Mouse (Mus musculus): ENCODE results near the gene Gria1. TPM values are rescaled to one million over a fixed set of nuclear protein-coding genes. Genes with fewer than 3 reads are reported as not detected.

Gene Gria1
- total and polyA plus RNA-seq, 2 experiments: 0.83 TPM; not detected in 1

DNA sequence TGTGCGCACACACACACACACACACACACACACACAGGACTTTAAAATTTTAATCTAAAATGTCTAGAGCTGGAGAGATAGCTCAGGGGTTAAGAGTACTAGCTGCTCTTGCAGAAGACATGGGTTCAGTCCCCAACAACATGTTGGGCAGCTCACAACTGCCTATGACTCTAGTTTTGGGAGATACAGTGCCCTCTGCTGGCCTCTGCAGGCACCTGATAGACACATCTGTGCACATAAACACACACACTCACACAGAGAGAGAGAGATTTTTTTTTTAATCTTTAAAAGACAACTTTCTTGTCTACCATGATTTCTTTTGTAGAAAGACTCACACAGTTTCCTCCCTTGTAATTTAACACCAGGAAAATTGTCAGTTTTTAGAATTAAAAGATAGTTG is 292.4 kb downstream of the Gria1 start:
- no peak for TF ChIP-seq CTCF (IDR thresholded peaks at IDR 0.05; ENCODE audit: low read depth, low read length)
- no peak for TF ChIP-seq POLR2A (IDR thresholded peaks at IDR 0.05; ENCODE audit: extremely low read depth, insufficient read depth, low read length)
- 91% methylated on average over 1 of the region's 1 CpGs for WGBS
- no peaks in the 10 kb centered on the region for H3K36me3 ChIP-seq (ENCODE audit: control insufficient read depth, insufficient read depth, low read length)
- no peak overlapping the region for H3K27ac ChIP-seq (replicated peaks; ENCODE audit: insufficient read depth, low read depth, low read length)
- no peaks in the 10 kb centered on the region for H3K27me3 ChIP-seq (ENCODE audit: control insufficient read depth, insufficient read depth, low read length)
- H3K9ac ChIP-seq (ENCODE audit: low read depth, low read length): no peak overlapping the region
- H3K4me3 ChIP-seq (ENCODE audit: insufficient read depth, low read depth, low read length): no peak overlapping the region
- H3K79me2 ChIP-seq (ENCODE audit: control insufficient read depth, insufficient read depth, low read length): no peaks in the 10 kb centered on the region
- no peak for DNase-seq (ENCODE audit: extremely low read depth, low read depth, low spot score)
- H3K4me1 ChIP-seq (ENCODE audit: control insufficient read depth, insufficient read depth, low read length): no peaks in the 10 kb centered on the region

DNA sequence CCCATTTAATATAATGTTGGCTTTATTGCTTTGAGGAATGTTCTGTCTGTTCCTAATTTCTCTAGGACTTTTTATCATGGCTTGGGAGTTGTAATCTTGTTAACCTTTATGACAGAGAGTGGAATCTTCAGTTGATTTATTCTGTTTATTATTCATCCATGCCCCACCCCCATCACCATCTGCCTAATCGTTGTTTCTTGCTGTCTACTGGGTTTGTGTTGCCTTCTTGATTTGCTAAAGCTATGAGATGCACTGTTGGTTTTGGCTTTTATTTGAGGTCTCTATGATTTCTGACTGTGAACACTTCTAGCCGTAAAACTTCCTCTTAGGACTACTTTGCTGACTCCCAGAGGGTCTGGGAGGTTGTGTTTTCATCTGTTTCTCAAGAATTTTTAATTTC is 294.9 kb downstream of the Gria1 start:
- no peaks in the 10 kb centered on the region for H3K36me3 ChIP-seq (ENCODE audit: control insufficient read depth, insufficient read depth, low read length)
- no peaks in the 10 kb centered on the region for H3K27me3 ChIP-seq (ENCODE audit: control insufficient read depth, insufficient read depth, low read length)
- H3K4me3 ChIP-seq (ENCODE audit: insufficient read depth, low read depth, low read length): no peak overlapping the region
- no peak overlapping the region for H3K27ac ChIP-seq (replicated peaks; ENCODE audit: insufficient read depth, low read depth, low read length)
- no peak for DNase-seq (ENCODE audit: extremely low read depth, low read depth, low spot score)
- no peaks in the 10 kb centered on the region for H3K4me1 ChIP-seq (ENCODE audit: control insufficient read depth, insufficient read depth, low read length)
- no peak overlapping the region for H3K9ac ChIP-seq (ENCODE audit: low read depth, low read length)
- no peak for TF ChIP-seq POLR2A (IDR thresholded peaks at IDR 0.05; ENCODE audit: extremely low read depth, insufficient read depth, low read length)
- no peak for TF ChIP-seq CTCF (IDR thresholded peaks at IDR 0.05; ENCODE audit: low read depth, low read length)
- H3K79me2 ChIP-seq (ENCODE audit: control insufficient read depth, insufficient read depth, low read length): no peaks in the 10 kb centered on the region
- 81% methylated on average over 2 of the region's 2 CpGs for WGBS

DNA sequence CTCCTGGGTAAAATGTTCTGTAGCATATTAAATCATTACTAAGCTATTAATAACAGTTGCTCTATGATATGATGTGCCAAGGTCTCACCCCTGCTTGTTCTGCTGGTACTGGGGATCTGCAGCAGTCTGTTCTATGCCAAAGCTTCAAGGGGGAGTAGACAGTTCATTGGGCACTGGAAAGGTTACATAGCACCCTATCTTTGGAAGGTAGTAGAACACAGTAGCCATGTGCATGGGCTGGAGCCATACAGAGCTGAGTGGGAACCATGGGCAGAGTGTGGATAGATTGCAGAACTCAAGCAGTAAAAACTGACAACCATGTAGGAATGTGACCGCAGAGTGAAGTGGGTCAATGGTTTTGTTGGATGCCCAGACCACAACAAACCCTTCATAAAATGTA is 295.7 kb downstream of the Gria1 start:
- TF ChIP-seq POLR2A (IDR thresholded peaks at IDR 0.05; ENCODE audit: extremely low read depth, insufficient read depth, low read length) (no peak), CTCF (IDR thresholded peaks at IDR 0.05; ENCODE audit: low read depth, low read length) (no peak)
- no peaks in the 10 kb centered on the region for H3K4me1 ChIP-seq (ENCODE audit: control insufficient read depth, insufficient read depth, low read length)
- H3K27ac ChIP-seq (replicated peaks; ENCODE audit: insufficient read depth, low read depth, low read length): no peak overlapping the region
- H3K27me3 ChIP-seq (ENCODE audit: control insufficient read depth, insufficient read depth, low read length): no peaks in the 10 kb centered on the region
- 94% methylated on average over 1 of the region's 1 CpGs for WGBS
- DNase-seq (ENCODE audit: extremely low read depth, low read depth, low spot score): no peak
- H3K79me2 ChIP-seq (ENCODE audit: control insufficient read depth, insufficient read depth, low read length): no peaks in the 10 kb centered on the region
- H3K36me3 ChIP-seq (ENCODE audit: control insufficient read depth, insufficient read depth, low read length): no peaks in the 10 kb centered on the region
- no peak overlapping the region for H3K4me3 ChIP-seq (ENCODE audit: insufficient read depth, low read depth, low read length)
- H3K9ac ChIP-seq (ENCODE audit: low read depth, low read length): no peak overlapping the region

DNA sequence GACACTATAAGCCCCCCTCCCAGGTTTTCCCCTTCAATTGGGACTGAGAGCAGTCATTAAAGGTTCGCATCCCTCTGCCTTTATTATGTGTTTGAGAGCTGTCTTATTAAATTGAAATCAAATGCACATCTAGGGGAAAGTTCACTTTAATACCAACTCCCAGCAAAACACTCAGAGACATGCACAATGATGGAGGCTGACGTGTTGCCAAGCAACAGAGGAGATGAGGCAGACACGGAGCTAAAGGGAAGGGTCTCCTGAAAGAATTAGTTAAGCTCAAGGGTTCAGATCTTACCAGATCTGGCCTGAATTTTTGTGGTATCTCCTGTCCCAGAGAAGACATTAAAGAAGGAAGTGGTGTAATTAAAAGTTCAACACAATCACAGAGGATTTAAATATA is 305.9 kb downstream of the Gria1 start:
- TF ChIP-seq CTCF (IDR thresholded peaks at IDR 0.05; ENCODE audit: low read depth, low read length) (no peak), POLR2A (IDR thresholded peaks at IDR 0.05; ENCODE audit: extremely low read depth, insufficient read depth, low read length) (no peak)
- H3K79me2 ChIP-seq (ENCODE audit: control insufficient read depth, insufficient read depth, low read length): no peaks in the 10 kb centered on the region
- H3K36me3 ChIP-seq (ENCODE audit: control insufficient read depth, insufficient read depth, low read length): no peaks in the 10 kb centered on the region
- H3K4me1 ChIP-seq (ENCODE audit: control insufficient read depth, insufficient read depth, low read length): no peaks in the 10 kb centered on the region
- H3K4me3 ChIP-seq (ENCODE audit: insufficient read depth, low read depth, low read length): no peak overlapping the region
- no peak overlapping the region for H3K27ac ChIP-seq (replicated peaks; ENCODE audit: insufficient read depth, low read depth, low read length)
- DNase-seq (ENCODE audit: extremely low read depth, low read depth, low spot score): no peak
- H3K27me3 ChIP-seq (ENCODE audit: control insufficient read depth, insufficient read depth, low read length): no peaks in the 10 kb centered on the region
- WGBS: 79% methylated on average over 3 of the region's 3 CpGs
- no peak overlapping the region for H3K9ac ChIP-seq (ENCODE audit: low read depth, low read length)

DNA sequence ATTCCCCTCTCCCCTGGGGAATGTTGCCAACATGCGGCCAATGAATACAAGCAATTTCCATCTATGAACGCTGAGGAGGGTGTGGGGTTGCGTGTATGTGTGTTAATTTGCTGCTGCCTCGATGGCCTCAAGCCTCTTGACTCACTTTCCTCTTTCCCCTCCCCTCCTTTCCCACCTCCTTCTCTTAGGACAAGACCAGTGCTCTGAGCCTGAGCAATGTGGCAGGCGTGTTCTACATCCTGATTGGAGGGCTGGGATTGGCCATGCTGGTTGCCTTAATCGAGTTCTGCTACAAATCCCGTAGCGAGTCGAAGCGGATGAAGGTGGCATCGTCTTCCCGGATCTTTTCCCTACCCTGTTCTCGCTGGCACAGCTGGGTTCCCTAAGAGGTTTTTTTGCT is 306.3 kb downstream of the Gria1 start:
- no peak for TF ChIP-seq POLR2A (IDR thresholded peaks at IDR 0.05; ENCODE audit: extremely low read depth, insufficient read depth, low read length)
- no peak for TF ChIP-seq CTCF (IDR thresholded peaks at IDR 0.05; ENCODE audit: low read depth, low read length)
- no peak for DNase-seq (ENCODE audit: extremely low read depth, low read depth, low spot score)
- no peak overlapping the region for H3K4me3 ChIP-seq (ENCODE audit: insufficient read depth, low read depth, low read length)
- WGBS: 81% methylated on average over 13 of the region's 13 CpGs
- H3K9ac ChIP-seq (ENCODE audit: low read depth, low read length): no peak overlapping the region
- H3K27ac ChIP-seq (replicated peaks; ENCODE audit: insufficient read depth, low read depth, low read length): no peak overlapping the region
- H3K27me3 ChIP-seq (ENCODE audit: control insufficient read depth, insufficient read depth, low read length): no peaks in the 10 kb centered on the region
- no peaks in the 10 kb centered on the region for H3K4me1 ChIP-seq (ENCODE audit: control insufficient read depth, insufficient read depth, low read length)
- H3K36me3 ChIP-seq (ENCODE audit: control insufficient read depth, insufficient read depth, low read length): no peaks in the 10 kb centered on the region
- no peaks in the 10 kb centered on the region for H3K79me2 ChIP-seq (ENCODE audit: control insufficient read depth, insufficient read depth, low read length)

DNA sequence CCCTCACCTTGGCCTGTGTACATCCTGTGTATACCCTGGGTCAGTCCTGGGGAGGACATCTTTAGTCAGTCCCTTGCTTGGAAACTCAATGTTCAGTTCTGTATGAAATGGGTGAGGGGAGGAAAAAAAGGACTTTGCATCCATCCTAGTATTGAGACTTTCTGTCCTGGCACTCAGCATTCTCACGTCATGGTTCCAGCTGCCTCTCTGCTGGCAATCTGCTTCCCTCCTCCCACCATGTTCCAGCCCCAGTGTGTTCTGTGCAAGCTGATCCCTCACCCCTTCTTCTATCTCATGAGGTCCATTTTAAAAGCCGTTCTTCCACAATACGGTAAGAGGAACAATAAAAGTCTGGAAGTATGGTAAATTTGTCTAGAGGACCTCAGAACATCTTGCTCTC is 308.2 kb downstream of the Gria1 start:
- H3K9ac ChIP-seq (ENCODE audit: low read depth, low read length): no peak overlapping the region
- no peak for TF ChIP-seq POLR2A (IDR thresholded peaks at IDR 0.05; ENCODE audit: extremely low read depth, insufficient read depth, low read length)
- no peak for TF ChIP-seq CTCF (IDR thresholded peaks at IDR 0.05; ENCODE audit: low read depth, low read length)
- H3K4me3 ChIP-seq (ENCODE audit: insufficient read depth, low read depth, low read length): no peak overlapping the region
- no peaks in the 10 kb centered on the region for H3K36me3 ChIP-seq (ENCODE audit: control insufficient read depth, insufficient read depth, low read length)
- no peaks in the 10 kb centered on the region for H3K27me3 ChIP-seq (ENCODE audit: control insufficient read depth, insufficient read depth, low read length)
- no peaks in the 10 kb centered on the region for H3K4me1 ChIP-seq (ENCODE audit: control insufficient read depth, insufficient read depth, low read length)
- DNase-seq (ENCODE audit: extremely low read depth, low read depth, low spot score): no peak
- H3K79me2 ChIP-seq (ENCODE audit: control insufficient read depth, insufficient read depth, low read length): no peaks in the 10 kb centered on the region
- 83% methylated on average over 3 of the region's 3 CpGs for WGBS
- H3K27ac ChIP-seq (replicated peaks; ENCODE audit: insufficient read depth, low read depth, low read length): no peak overlapping the region

Measured in liver, adult 2 months (tissue).